Mouse (Mus musculus) embryo, embryonic 9.5 days (tissue): ENCODE measurements at regions not wholly inside any gene's neighbourhood (a gene's known extent, or its start where the extent isn't known, plus 50 kb on each side); places are given as distances from the start of the nearest gene placed in this dataset.
"Not testable (repeated sequence)": the region's sequence is repeated elsewhere in the genome, so short reads cannot be mapped to it uniquely, and the experiment has no call there.

Source experiments
- DNase-seq: peaks from one replicate; pipeline ENCODE4 v3.0.0-alpha.2; 2017; ENCODE audit errors: extremely low spot score

- no peak for DNase-seq
Observed at GRCm38 (mm10) chr10:15046285-15046684, 328.3 kb upstream of the Gje1 start.

GRCm38 (mm10) chr10:15037571-15037970 is 319.6 kb upstream of the Gje1 start:
- DNase-seq = no peak

DNA sequence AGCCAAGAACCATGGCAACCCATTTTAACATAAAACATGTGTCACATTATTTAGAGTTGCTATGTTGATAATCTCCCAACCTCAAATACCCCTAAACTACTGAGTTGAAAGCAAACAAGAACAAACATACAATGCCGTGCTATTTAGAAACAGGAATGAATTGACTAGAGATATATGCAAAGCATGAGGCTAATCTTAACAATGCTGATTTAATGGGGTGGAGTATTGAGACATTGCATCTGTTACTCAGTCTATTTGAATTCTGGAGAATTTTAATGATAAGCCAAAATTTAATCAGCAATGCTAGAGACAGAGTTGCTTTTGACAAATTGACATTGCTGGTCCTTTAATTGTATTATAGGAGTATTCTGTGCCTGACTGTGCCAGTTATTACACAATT is 313.5 kb upstream of the Gje1 start:
- no peak for DNase-seq

GRCm38 (mm10) chr10:15029151-15029550 is 311.1 kb upstream of the Gje1 start:
- no peak for DNase-seq

DNA sequence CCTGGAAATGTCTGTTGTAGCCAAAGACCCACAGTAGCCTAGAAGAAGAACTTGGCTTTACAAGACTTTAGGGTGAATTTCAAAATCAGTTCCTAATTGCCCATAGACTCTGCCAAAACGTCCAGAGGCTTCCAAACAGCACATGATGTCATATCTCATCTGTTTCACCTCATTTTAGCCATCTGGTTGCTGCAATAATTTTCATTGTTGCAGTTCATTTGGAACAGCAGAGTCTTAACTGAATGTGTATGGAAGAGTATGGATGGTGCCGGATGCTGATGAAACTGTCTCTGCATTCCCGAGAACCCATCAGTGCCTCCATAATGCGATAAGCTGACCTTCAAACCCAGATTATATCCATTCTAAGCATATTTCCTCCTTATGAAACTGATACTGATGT is 295.9 kb upstream of the Gje1 start:
- DNase-seq = no peak

DNA sequence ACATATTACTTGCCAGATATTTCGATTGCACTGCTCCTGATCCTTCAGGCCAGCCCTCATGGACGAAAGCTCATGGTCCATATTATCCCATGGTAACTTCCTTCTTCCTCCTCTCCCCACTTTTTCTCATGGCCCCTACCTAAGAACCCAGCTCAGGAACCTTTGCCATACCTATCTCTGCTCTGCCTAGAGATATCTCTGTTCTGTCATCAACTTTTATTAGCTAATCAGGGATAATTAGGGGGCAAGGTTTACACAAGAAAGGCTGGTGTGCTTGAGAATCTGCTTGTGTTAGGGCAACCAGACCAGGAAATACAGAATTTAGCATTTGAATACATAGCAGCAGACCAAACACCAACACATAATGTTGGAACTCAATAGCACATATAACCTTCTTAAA is 278.4 kb upstream of the Gje1 start:
- DNase-seq = no peak

DNA sequence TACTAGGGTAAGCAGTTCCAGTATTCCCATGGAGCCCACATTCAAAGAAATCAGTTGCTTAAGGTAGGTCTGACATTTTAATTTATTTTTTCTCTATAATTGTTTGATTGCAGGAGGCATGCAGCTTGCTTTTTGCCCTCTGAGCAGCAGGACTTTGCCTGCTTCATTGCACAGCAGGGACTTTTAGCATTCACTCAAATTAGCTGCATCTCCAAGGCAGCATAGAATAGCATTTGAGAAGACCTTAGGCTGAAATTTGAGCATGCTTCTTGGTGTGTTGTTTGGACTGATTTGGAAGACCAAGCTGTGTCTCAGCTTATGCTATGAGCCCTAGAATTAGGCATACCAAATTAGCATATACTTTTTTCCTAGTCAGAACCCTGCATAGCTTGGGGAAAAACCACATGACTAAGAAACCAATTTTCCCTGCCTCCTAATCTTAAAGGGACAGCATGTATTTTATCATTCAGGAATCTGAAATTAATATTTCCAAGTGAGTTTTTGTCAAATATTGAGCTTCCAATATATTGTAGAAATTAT is 271.7 kb upstream of the Gje1 start:
- DNase-seq = no peak

GRCm38 (mm10) chr10:14986566-14986965 is 268.6 kb upstream of the Gje1 start:
- not testable (repeated sequence) for DNase-seq

DNA sequence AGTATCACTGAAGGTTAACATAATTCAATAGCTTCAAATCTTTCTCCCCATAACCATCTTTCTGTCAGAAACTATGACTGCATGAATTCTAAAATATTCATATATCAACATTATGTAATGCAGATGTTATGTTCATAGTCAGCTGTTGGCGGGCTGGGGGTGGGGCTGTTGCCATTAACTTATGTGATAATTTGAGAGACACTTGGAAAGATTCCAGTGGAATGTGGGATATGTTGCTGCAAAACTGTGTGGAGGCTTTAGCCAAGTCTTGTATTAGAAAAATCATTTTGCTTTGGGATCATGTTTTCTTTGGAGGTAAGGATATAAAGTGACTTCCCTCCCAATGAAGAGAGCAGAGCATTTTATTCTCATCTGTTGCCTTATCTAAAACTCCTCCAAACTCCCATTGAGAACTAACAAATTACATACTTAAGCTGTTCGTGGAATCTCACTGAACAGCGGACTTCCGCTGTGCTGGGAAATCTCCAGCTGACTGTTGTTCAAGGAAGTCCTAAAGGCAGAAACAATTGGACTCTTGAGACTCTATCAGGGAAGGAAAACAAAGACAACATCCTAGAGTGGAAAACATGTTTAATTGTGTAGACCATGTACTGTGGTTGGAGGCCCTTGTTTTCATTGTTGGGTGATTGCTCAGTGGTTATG is 260.2 kb upstream of the Gje1 start:
- no peak for DNase-seq

DNA sequence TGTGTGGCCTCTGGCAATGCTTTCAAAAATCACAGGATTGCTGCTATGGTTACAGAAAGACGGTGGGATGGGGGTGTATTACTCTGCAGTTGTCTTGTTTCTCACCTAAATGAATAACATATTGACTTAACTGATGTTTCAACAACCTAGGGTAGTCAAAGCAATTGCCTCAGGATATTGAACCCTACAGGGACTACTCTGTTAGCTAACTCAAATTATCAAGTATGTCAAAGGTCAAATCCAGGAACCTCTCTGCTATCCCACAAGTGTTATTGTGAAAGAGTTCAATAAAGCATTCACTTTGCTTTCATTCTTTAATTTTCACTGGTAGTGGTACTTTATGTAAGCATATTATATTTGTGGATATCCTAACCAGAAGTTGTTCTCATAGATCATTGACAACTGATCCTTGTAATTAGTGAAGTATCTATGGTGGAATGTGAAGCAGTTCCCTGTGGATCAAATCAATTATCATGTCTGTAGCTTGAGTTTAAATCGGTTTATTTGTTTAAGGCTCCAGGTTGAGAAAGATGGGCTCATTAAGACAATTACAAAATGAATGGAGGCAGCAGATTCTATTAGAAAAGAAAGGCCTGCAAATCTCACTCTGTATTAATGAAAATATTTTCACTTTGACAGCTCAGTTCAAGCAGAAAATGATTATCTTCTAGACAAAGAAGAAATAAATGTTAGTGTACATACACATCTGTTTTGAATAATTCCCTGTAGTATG is 259.4 kb upstream of the Gje1 start:
- peak; percentile 8 for DNase-seq

DNA sequence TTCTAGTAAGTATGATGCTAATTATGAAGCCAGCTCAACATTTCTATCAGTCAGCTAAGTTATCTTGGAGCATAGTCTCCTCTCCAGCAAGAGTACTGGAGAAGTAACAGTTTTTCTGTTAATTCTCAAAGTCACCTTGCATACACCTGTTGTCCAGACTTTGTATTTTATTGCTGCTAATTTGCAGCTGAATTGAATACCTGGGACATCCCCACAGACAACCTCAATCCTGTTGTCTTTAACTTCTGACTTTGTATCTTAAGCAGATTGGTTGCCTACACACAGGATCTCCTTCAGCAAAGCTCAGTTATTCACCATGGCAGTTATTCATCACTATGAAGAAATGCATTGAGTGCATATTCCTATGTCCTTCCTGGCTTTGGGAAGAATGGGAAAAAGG is 251.7 kb upstream of the Gje1 start:
- DNase-seq = no peak

DNA sequence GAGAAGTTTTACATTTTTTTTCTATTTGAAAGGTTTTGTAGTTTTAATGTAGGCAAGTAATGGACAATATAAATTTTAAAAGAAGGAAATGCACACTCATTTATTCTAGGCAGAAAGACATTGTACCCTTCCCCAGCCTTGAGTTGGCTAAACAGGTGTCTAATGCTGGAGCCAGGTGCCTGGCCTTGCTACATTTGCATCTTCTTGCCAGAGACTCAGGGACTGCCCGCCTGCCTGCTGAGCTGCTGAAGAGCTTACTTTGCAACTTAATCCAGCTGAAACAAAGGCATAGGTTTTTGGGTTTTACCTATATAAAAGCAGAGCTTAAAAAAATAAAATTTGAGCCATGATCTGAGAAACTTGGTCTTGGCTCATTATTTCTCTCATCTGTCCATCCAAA is 249.6 kb upstream of the Gje1 start:
- no peak for DNase-seq

GRCm38 (mm10) chr10:14966771-14967170 is 248.8 kb upstream of the Gje1 start:
- DNase-seq = not testable (repeated sequence)

DNA sequence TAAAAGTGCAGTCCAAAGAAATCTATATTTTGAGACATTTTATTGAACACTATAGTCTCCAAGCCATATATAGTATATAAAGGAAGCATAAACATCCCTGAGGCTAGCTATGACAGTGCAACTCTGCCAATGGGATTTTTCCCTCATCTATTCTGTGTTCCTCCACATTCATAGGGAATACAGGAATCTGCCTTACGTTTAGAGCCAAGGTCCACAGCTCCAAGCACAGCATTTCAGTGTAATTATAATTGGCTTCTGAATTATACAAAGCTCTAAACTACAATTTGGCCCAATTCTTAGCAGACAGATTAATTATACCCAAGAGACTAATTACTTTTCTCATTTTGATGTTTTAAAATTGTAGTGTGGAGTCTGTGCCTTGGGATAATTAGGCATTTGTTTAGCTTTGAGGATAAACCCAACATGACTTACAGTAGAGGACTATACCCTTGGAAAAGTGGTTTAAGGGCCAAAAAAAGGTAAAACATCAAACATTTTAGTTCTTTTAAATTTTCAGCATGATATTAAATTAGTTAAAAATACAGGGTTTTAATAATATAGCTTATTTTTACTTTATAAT is 235.0 kb upstream of the Gje1 start:
- no peak for DNase-seq

DNA sequence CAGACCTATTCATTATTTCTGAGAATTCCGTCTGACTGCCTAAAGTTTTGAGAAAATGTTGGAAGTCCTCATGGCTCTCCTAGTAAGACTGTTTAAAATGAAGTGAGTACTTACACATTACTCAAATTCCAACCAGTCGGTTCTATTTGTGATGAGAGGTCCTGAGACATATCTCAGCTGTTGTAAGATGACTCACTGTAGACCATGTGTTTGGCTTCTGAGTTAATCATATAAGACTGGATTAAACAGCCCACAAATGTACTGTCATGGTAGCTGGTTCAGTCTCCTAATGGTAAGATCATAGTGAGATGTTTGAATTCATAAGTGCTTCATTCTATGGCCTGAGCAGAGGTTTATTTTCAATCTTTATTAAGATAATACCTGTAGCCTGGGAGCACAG is 223.9 kb upstream of the Gje1 start:
- no peak for DNase-seq
